8 mouse cellular contexts compared by ENCODE assay signal in genomic region chr16:93883423-93884085, GRCm38 (mm10). TPM values are rescaled to one million over a fixed set of nuclear protein-coding genes. Genes with fewer than 3 reads are reported as not detected.
DNase-seq lines count a peak whose midpoint lies in the region; ATAC-seq and TF ChIP-seq lines count a peak whose summit lies in the region.

Gene Chaf1b, plus strand, starts transcription at chr16:93883901.

- under 1% methylated on average over 54 of the region's 54 CpGs for WGBS in heart, embryonic 12.5 days
- WGBS in kidney, postnatal 0 days: under 1% methylated on average over 51 of the region's 54 CpGs
- WGBS in liver, embryonic 11.5 days: under 1% methylated on average over 54 of the region's 54 CpGs
- WGBS in stomach, embryonic 14.5 days: under 1% methylated on average over 54 of the region's 54 CpGs

- peak; percentile 33 for TF ChIP-seq CTCF in kidney, postnatal 0 days (IDR thresholded peaks at IDR 0.05; ENCODE audit: low read depth)

- H3K36me3 ChIP-seq in heart, embryonic 12.5 days: peaks cover 19% of the 10 kb centered on the region
- H3K36me3 ChIP-seq in kidney, postnatal 0 days (ENCODE audit: insufficient read depth, low read length): peaks cover 10% of the 10 kb centered on the region; the same call in 1 of the 2 replicates
- peaks cover 4% of the 10 kb centered on the region; the same call in 1 of the 2 replicates for H3K36me3 ChIP-seq in liver, embryonic 11.5 days (ENCODE audit: control insufficient read depth, insufficient read depth, low read length)
- peaks cover 10% of the 10 kb centered on the region; the same call in 1 of the 2 replicates for H3K36me3 ChIP-seq in stomach, embryonic 14.5 days (ENCODE audit: control insufficient read depth, insufficient read depth, low read length)

- H3K4me1 ChIP-seq in heart, embryonic 12.5 days (replicated peaks): peaks cover 13% of the 10 kb centered on the region; the same call in 1 of the 2 replicates
- H3K4me1 ChIP-seq in kidney, postnatal 0 days (replicated peaks; ENCODE audit: insufficient read depth, low read length): 0 out of 2 replicates have a peak, but pooled peaks cover 4% of the 10 kb centered on the region
- peaks cover 13% of the 10 kb centered on the region; the same call in 1 of the 2 replicates for H3K4me1 ChIP-seq in liver, embryonic 11.5 days (replicated peaks; ENCODE audit: control insufficient read depth, insufficient read depth, low read length)
- H3K4me1 ChIP-seq in stomach, embryonic 14.5 days (ENCODE audit: control insufficient read depth, insufficient read depth, low read length): peaks cover 5% of the 10 kb centered on the region; the same call in 1 of the 2 replicates

- peak; percentile 97 for DNase-seq in CD4-positive helper T cell, adult 2 months (ENCODE audit: low read depth, low spot score)
- peak; percentile 90 for DNase-seq in brain, embryonic 18.5 days (ENCODE audit: low read depth, low spot score)
- DNase-seq in kidney, postnatal 0 days (ENCODE audit: low spot score): peak; percentile 99
- DNase-seq in liver, embryonic 11.5 days (ENCODE audit: low spot score): peak; percentile 99
- DNase-seq in naive thymus-derived CD4-positive, alpha-beta T cell, adult 2 months (ENCODE audit: low read depth): peak; percentile 99

- H3K27me3 ChIP-seq in heart, embryonic 12.5 days (replicated peaks): no peaks in the 10 kb centered on the region
- no peaks in the 10 kb centered on the region for H3K27me3 ChIP-seq in kidney, postnatal 0 days (ENCODE audit: insufficient read depth, low read length)
- H3K27me3 ChIP-seq in liver, embryonic 11.5 days (replicated peaks; ENCODE audit: control insufficient read depth, insufficient read depth, low read length): no peaks in the 10 kb centered on the region
- no peaks in the 10 kb centered on the region for H3K27me3 ChIP-seq in stomach, embryonic 14.5 days (ENCODE audit: control insufficient read depth, insufficient read depth, low read length)

- no peaks in the 10 kb centered on the region for H3K9me3 ChIP-seq in heart, embryonic 12.5 days (replicated peaks)
- no peaks in the 10 kb centered on the region for H3K9me3 ChIP-seq in kidney, postnatal 0 days (replicated peaks; ENCODE audit: low read length)
- no peaks in the 10 kb centered on the region for H3K9me3 ChIP-seq in liver, embryonic 11.5 days (ENCODE audit: control insufficient read depth, low read length)
- no peaks in the 10 kb centered on the region for H3K9me3 ChIP-seq in stomach, embryonic 14.5 days (ENCODE audit: control insufficient read depth, low read depth, low read length)

- H3K4me2 ChIP-seq in heart, embryonic 12.5 days: peak within 1 kb of the TSS; percentile 85
- peak within 1 kb of the TSS; percentile 84 for H3K4me2 ChIP-seq in kidney, postnatal 0 days (ENCODE audit: low read length)
- H3K4me2 ChIP-seq in liver, embryonic 11.5 days: peak within 1 kb of the TSS; percentile 92
- peak within 1 kb of the TSS; percentile 78 for H3K4me2 ChIP-seq in stomach, embryonic 14.5 days (replicated peaks; ENCODE audit: low read depth, low read length)

- peak; percentile 94 for ATAC-seq in erythroid progenitor cell, adult 5-6 weeks (replicated peaks; ENCODE audit: low FRiP score, poor library complexity, severe bottlenecking)
- peak; percentile 97 for ATAC-seq in heart, embryonic 12.5 days (ENCODE audit: insufficient number of reproducible peaks, low FRiP score)
- ATAC-seq in kidney, postnatal 0 days (replicated peaks; ENCODE audit: low FRiP score, low read depth): peak; percentile 90
- peak; percentile 92 for ATAC-seq in liver, embryonic 11.5 days (replicated peaks; ENCODE audit: low FRiP score)
- ATAC-seq in stomach, embryonic 14.5 days (ENCODE audit: insufficient number of reproducible peaks, insufficient read depth, low FRiP score, low read depth): peak; percentile 96

- H3K9ac ChIP-seq in heart, embryonic 12.5 days: peak within 1 kb of the TSS; percentile 77
- peak within 1 kb of the TSS; percentile 60 for H3K9ac ChIP-seq in kidney, postnatal 0 days (ENCODE audit: low read depth, low read length)
- H3K9ac ChIP-seq in liver, embryonic 11.5 days (ENCODE audit: low read depth, low read length): peak within 1 kb of the TSS; percentile 88
- H3K9ac ChIP-seq in stomach, embryonic 14.5 days (replicated peaks; ENCODE audit: low read depth, low read length): peak within 1 kb of the TSS; percentile 76

- H3K4me3 ChIP-seq in heart, embryonic 12.5 days: peak within 1 kb of the TSS; percentile 65
- H3K4me3 ChIP-seq in kidney, postnatal 0 days (replicated peaks; ENCODE audit: low read depth, low read length): peak within 1 kb of the TSS; percentile 87
- peak within 1 kb of the TSS; percentile 80 for H3K4me3 ChIP-seq in liver, embryonic 11.5 days (ENCODE audit: low read depth, low read length)
- H3K4me3 ChIP-seq in stomach, embryonic 14.5 days (ENCODE audit: low read depth, low read length): peak within 1 kb of the TSS; percentile 88

- H3K27ac ChIP-seq in heart, embryonic 12.5 days (ENCODE audit: poor library complexity, severe bottlenecking): 0 out of 2 replicates have a peak within 1 kb of the TSS, but pooled peaks have one; percentile 3
- H3K27ac ChIP-seq in kidney, postnatal 0 days: peak within 1 kb of the TSS; percentile 15; the same call in 1 of the 2 replicates
- H3K27ac ChIP-seq in liver, embryonic 11.5 days (ENCODE audit: low read depth, low read length): peak within 1 kb of the TSS; percentile 9; the same call in 1 of the 2 replicates
- H3K27ac ChIP-seq in stomach, embryonic 14.5 days (ENCODE audit: low read length): peak within 1 kb of the TSS; percentile 27; the same call in 1 of the 2 replicates

RNA-seq across cellular contexts. Expression of gene Chaf1b, which starts in this region (rescaled TPM):
- total RNA-seq in erythroid progenitor cell, adult 5-6 weeks (2015; ENCODE audit: low replicate concordance): 44.3 and 52.8 TPM in 2 replicates
- 18.5 and 52.9 TPM in 2 replicates for total RNA-seq in erythroid progenitor cell, adult 5-6 weeks (2017; ENCODE audit: low replicate concordance)
- 49.0 and 56.3 TPM in 2 replicates for polyA plus RNA-seq in heart, embryonic 12.5 days (2016; fragmentation: Nextera tagmentation; extraction: Ambion mirVana)
- 43.8 and 49.2 TPM in 2 replicates for polyA plus RNA-seq in kidney, postnatal 0 days (2015; fragmentation: Nextera tagmentation; extraction: Ambion mirVana)
- 86.3 and 96.0 TPM in 2 replicates for polyA plus RNA-seq in liver, embryonic 11.5 days (2014; fragmentation: Nextera tagmentation; extraction: Ambion mirVana)
- polyA plus RNA-seq in stomach, embryonic 14.5 days (2014; fragmentation: Nextera tagmentation; extraction: Ambion mirVana): 73.5 and 80.0 TPM in 2 replicates

Comparison
In these comparisons a context has a peak if more than half of its experiments do, and no peak if none do; other contexts are left out.
1. Peak in every context shown above with its lines: DNase-seq, ATAC-seq, H3K4me3 ChIP-seq and H3K27ac ChIP-seq.